Mouse (Mus musculus) forebrain, embryonic 12.5 days (tissue): ENCODE data around the gene Fbxl19. TPM values are rescaled to one million over a fixed set of nuclear protein-coding genes. Genes with fewer than 3 reads are reported as not detected.

Experiments used
- ATAC-seq: fragments of 200-750 bp; cut with Nextera tagmentation; 2 replicates; pipeline ENCODE4 v1.8.0; 2017; ENCODE audit warnings: moderate TSS enrichment; ENCODE audit not compliant: low FRiP score
- H3K27ac ChIP-seq: fragments of 300-500 bp; sonication (generic); 2 replicates; pipeline ENCODE4 v1.5.1; 2016; ENCODE audit warnings: mild to moderate bottlenecking
- H3K27me3 ChIP-seq: fragments of 300-500 bp; sonication (generic); 2 replicates; pipeline ENCODE4 v1.6.1; 2016; ENCODE audit warnings: mild to moderate bottlenecking
- H3K36me3 ChIP-seq: fragments of 300-500 bp; sonication (generic); replicated peaks from 2 replicates; pipeline ENCODE4 v1.6.1; 2016; ENCODE audit warnings: mild to moderate bottlenecking
- H3K4me1 ChIP-seq: fragments of 300-500 bp; sonication (generic); 2 replicates; pipeline ENCODE4 v1.6.1; 2016
- H3K4me2 ChIP-seq: fragments of 300-500 bp; sonication (generic); 2 replicates; pipeline ENCODE4 v1.6.1; 2016; ENCODE audit warnings: mild to moderate bottlenecking, moderate library complexity
- H3K4me3 ChIP-seq: fragments of 300-500 bp; sonication (generic); replicated peaks from 2 replicates; pipeline ENCODE4 v1.5.1; 2016; ENCODE audit warnings: mild to moderate bottlenecking
- H3K9ac ChIP-seq: fragments of 300-500 bp; sonication (generic); 2 replicates; pipeline ENCODE4 v1.6.1; 2016; ENCODE audit warnings: mild to moderate bottlenecking
- H3K9me3 ChIP-seq: fragments of 300-500 bp; sonication (generic); 2 replicates; pipeline ENCODE4 v1.6.1; 2016
- WGBS: fragments of 180-500 bp; shearing (Covaris S2); methylation state at CpG from one replicate; pipeline ENCODE4 v1.1.7; 2016; 5-methylcytosine and 5-hydroxymethylcytosine counted together
- microRNA counts: library from miRNA; unstranded; fragments of <30 nt; microRNA quantifications from one replicate; lab custom pipeline; 2017
- microRNA-seq: library from miRNA; unstranded; fragments of <30 nt; microRNA quantifications from one replicate; pipeline ENCODE4, GENCODE M21; 2017
- polyA plus RNA-seq: library from polyadenylated mRNA; unstranded; fragments of >200 nt; fragmentation: Nextera tagmentation; extraction: Ambion mirVana; gene quantifications from 2 replicates; pipeline ENCODE4 v1.2.1, GENCODE M21; 2016

Gene Fbxl19
- polyA plus RNA-seq, 1 experiment from 2014 or later: 10.3 TPM

- WGBS: 72% methylated on average over 15 of the region's 15 CpGs
- Histone ChIP-seq H3K27ac (no peak overlapping the region), H3K27me3 (no peaks in the 10 kb centered on the region), H3K4me3 (no peak overlapping the region), H3K4me2 (no peak overlapping the region), H3K4me1 (no peaks in the 10 kb centered on the region), H3K9me3 (no peaks in the 10 kb centered on the region), H3K9ac (no peak overlapping the region), H3K36me3 (peaks cover 23% of the 10 kb centered on the region)
- ATAC-seq: no peak
Measured at GRCm38 (mm10) chr7:127815954-127816821, 71.8 kb downstream of the Fbxl19 start.

GRCm38 (mm10) chr7:127817053-127817452 is 72.7 kb downstream of the Fbxl19 start:
- 79% methylated on average over 7 of the region's 7 CpGs for WGBS
- H3K27ac ChIP-seq: no peak overlapping the region
- no peak overlapping the region for H3K4me3 ChIP-seq
- no peaks in the 10 kb centered on the region for H3K27me3 ChIP-seq
- no peaks in the 10 kb centered on the region for H3K9me3 ChIP-seq
- H3K4me2 ChIP-seq: no peak overlapping the region
- no peak overlapping the region for H3K9ac ChIP-seq
- no peaks in the 10 kb centered on the region; the same call in 1 of the 2 replicates for H3K4me1 ChIP-seq
- no peak for ATAC-seq
- H3K36me3 ChIP-seq: peaks cover 21% of the 10 kb centered on the region

- H3K36me3 ChIP-seq: peaks cover 15% of the 10 kb centered on the region
- H3K4me1 ChIP-seq: peaks cover 4% of the 10 kb centered on the region; the same call in 1 of the 2 replicates
- H3K27me3 ChIP-seq: no peaks in the 10 kb centered on the region
- no peak overlapping the region for H3K27ac ChIP-seq
- no peak overlapping the region for H3K9ac ChIP-seq
- H3K9me3 ChIP-seq: no peaks in the 10 kb centered on the region
- no peak for ATAC-seq
- H3K4me2 ChIP-seq: no peak overlapping the region
- 91% methylated on average over 5 of the region's 5 CpGs for WGBS
- H3K4me3 ChIP-seq: no peak overlapping the region
Measured at GRCm38 (mm10) chr7:127817776-127818175, 73.4 kb downstream of the Fbxl19 start.

MicroRNAs encoded within 50 kb of the gene (microRNA counts, 519-probe panel; counts per million panel counts)
- microRNA mmu-miR-762 (lab: Ali Mortazavi, UCI): not detected

Small RNA genes lying within 50 kb of the gene (microRNA-seq; reads per million reads assigned to microRNA genes)
- not detected for gene Mir762

Other genes with a start within 250 kb of the Fbxl19 start
- gene Srcap, start 232.6 kb upstream of the Fbxl19 start, polyA plus RNA-seq: 87.4 and 92.1 TPM in 2 replicates
- gene Gm42715, start 225.0 kb upstream of the Fbxl19 start, polyA plus RNA-seq: 16.4 and 16.8 TPM in 2 replicates
- 4.2 and 4.7 TPM in 2 replicates for gene Tmem265, start 183.2 kb upstream of the Fbxl19 start, polyA plus RNA-seq
- 56.6 and 60.7 TPM in 2 replicates for gene Phkg2, start 171.2 kb upstream of the Fbxl19 start, polyA plus RNA-seq
- gene Ccdc189, start 155.9 kb upstream of the Fbxl19 start, polyA plus RNA-seq: 12.7 and 16.3 TPM in 2 replicates
- 67.7 and 74.1 TPM in 2 replicates for gene Rnf40, start 155.8 kb upstream of the Fbxl19 start, polyA plus RNA-seq
- 31.7 and 34.6 TPM in 2 replicates for gene Zfp629, start 128.7 kb upstream of the Fbxl19 start, polyA plus RNA-seq
- gene Bcl7c, start 35.6 kb upstream of the Fbxl19 start, polyA plus RNA-seq: 57.4 and 72.6 TPM in 2 replicates
- 6.7 and 8.3 TPM in 2 replicates for gene Ctf1, start 31.8 kb upstream of the Fbxl19 start, polyA plus RNA-seq
- 0.40 and 0.42 TPM in 2 replicates for gene Ctf2, start 12.4 kb upstream of the Fbxl19 start, polyA plus RNA-seq
- gene Orai3, start 25.3 kb downstream of the Fbxl19 start, polyA plus RNA-seq: 5.7 and 6.0 TPM in 2 replicates
- gene Setd1a, start 32.1 kb downstream of the Fbxl19 start, polyA plus RNA-seq: 21.7 and 25.5 TPM in 2 replicates
- gene Gm49388, start 41.1 kb downstream of the Fbxl19 start, polyA plus RNA-seq: not detected in 2 replicates
- gene Hsd3b7, start 56.1 kb downstream of the Fbxl19 start, polyA plus RNA-seq: 7.3 and 7.6 TPM in 2 replicates
- 21.3 and 22.3 TPM in 2 replicates for gene Stx4a, start 79.8 kb downstream of the Fbxl19 start, polyA plus RNA-seq
- 11.5 and 17.3 TPM in 2 replicates for gene Stx1b, start 80.0 kb downstream of the Fbxl19 start, polyA plus RNA-seq
- gene Zfp646, start 131.7 kb downstream of the Fbxl19 start, polyA plus RNA-seq: 22.2 and 26.6 TPM in 2 replicates
- 33.9 and 38.2 TPM in 2 replicates for gene Zfp668, start 132.3 kb downstream of the Fbxl19 start, polyA plus RNA-seq
- 0.49 and 0.77 TPM in 2 replicates for gene Prss53, start 146.4 kb downstream of the Fbxl19 start, polyA plus RNA-seq
- not detected in 2 replicates for gene Gm21974, start 150.9 kb downstream of the Fbxl19 start, polyA plus RNA-seq
- 36.6 and 46.6 TPM in 2 replicates for gene Vkorc1, start 151.1 kb downstream of the Fbxl19 start, polyA plus RNA-seq
- gene Bckdk, start 159.5 kb downstream of the Fbxl19 start, polyA plus RNA-seq: 89.2 and 92.8 TPM in 2 replicates
- 46.6 and 52.4 TPM in 2 replicates for gene Kat8, start 168.0 kb downstream of the Fbxl19 start, polyA plus RNA-seq
- gene Prss8, start 185.6 kb downstream of the Fbxl19 start, polyA plus RNA-seq: 1.5 and 2.4 TPM in 2 replicates
- 8.4 and 9.0 TPM in 2 replicates for gene Prss36, start 202.2 kb downstream of the Fbxl19 start, polyA plus RNA-seq
- 517 and 534 TPM in 2 replicates for gene Fus, start 222.9 kb downstream of the Fbxl19 start, polyA plus RNA-seq
- 3.3 and 5.9 TPM in 2 replicates for gene Pycard, start 249.3 kb downstream of the Fbxl19 start, polyA plus RNA-seq